Mouse (Mus musculus) ES-Bruce4 (cell line): Measurements from ENCODE around the gene Ift172. TPM values are rescaled to one million over a fixed set of nuclear protein-coding genes. Genes with fewer than 3 reads are reported as not detected.

Source experiments
- H3K27ac ChIP-seq: 2 replicates; pipeline ENCODE4 v1.5.1; 2012; ENCODE audit warnings: low read length, inconsistent platforms; ENCODE audit not compliant: insufficient read depth
- H3K27me3 ChIP-seq: 2 replicates; pipeline ENCODE4 v1.6.1; 2012; ENCODE audit warnings: mild to moderate bottlenecking, low read length, inconsistent platforms; ENCODE audit not compliant: control insufficient read depth, poor library complexity, insufficient read depth, severe bottlenecking
- H3K36me3 ChIP-seq: 2 replicates; pipeline ENCODE4 v1.6.1; 2012; ENCODE audit warnings: inconsistent platforms, mild to moderate bottlenecking, low read length, moderate library complexity; ENCODE audit not compliant: control insufficient read depth, poor library complexity, insufficient read depth, severe bottlenecking
- H3K4me1 ChIP-seq: one replicate; pipeline ENCODE4 v1.8.1; 2011; ENCODE audit warnings: low read length; ENCODE audit not compliant: control insufficient read depth, insufficient read depth
- H3K4me3 ChIP-seq: 2 replicates; pipeline ENCODE4 v1.5.1; 2011; ENCODE audit warnings: low read depth, mild to moderate bottlenecking, low read length
- H3K9ac ChIP-seq: 2 replicates; pipeline ENCODE4 v1.6.1; 2012; ENCODE audit warnings: low read depth, mild to moderate bottlenecking, inconsistent platforms; ENCODE audit not compliant: poor library complexity, severe bottlenecking
- H3K9me3 ChIP-seq: replicated peaks from 2 replicates; pipeline ENCODE4 v1.6.1; 2012; ENCODE audit warnings: mild to moderate bottlenecking, low read length, inconsistent platforms; ENCODE audit not compliant: control insufficient read depth, poor library complexity, insufficient read depth, severe bottlenecking
- CTCF ChIP-seq: IDR thresholded peaks from one replicate; pipeline ENCODE4 v1.8.1; 2011; ENCODE audit warnings: low read depth, low read length
- EP300 ChIP-seq: IDR thresholded peaks from 2 replicates; pipeline ENCODE4 v1.6.1; 2011; ENCODE audit warnings: low read depth, low read length; ENCODE audit not compliant: insufficient read depth
- POLR2A ChIP-seq: IDR thresholded peaks from one replicate; pipeline ENCODE4 v1.8.1; 2011; ENCODE audit warnings: low read length; ENCODE audit not compliant: insufficient read depth
- polyA plus RNA-seq: library from polyadenylated mRNA; stranded (reverse); fragments of >200 nt; gene quantifications from 2 replicates; pipeline ENCODE4 v1.2.4, GENCODE M21; 2011; ENCODE audit warnings: low read depth; ENCODE audit not compliant: missing spikeins, insufficient read depth, insufficient read length

Ift172 gene
- polyA plus RNA-seq, 1 experiment: 27.2 TPM

DNA sequence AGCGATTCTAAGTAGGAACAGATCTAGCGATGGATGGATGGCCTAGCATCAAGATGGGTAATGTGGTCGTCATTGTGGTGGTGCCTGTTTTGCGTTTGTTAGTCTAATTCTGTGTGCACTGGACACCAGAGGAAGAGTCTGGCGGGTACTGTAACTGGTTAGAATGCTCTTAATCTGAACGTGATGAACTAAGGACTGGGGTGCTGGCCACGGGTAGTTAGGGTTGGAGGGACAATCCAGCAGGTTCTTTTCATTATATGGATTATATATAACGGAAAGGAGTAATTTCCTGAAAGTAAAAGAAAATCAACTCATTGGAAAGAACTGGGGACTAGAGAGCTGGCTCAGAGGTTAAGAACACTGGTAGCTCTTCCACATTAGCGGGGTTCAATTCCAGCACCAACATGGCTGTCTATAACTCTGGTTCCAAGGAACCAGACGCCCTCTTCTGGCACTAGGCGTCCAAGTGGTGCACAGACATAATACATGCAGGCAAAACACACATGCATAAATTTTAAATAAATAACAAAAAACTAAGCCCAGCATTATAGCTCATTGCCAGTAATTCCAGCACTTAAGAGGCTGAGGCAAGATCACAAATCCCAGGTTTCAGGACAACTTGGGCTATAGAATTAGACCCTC lies 69.5 kb downstream of the Ift172 start:
- Histone ChIP-seq H3K4me1 (no peaks in the 10 kb centered on the region), H3K9ac (peak overlapping the region; percentile 94), H3K27me3 (no peaks in the 10 kb centered on the region), H3K36me3 (no peaks in the 10 kb centered on the region), H3K27ac (peak overlapping the region; percentile 85), H3K4me3 (peak overlapping the region; percentile 96), H3K9me3 (no peaks in the 10 kb centered on the region)
- TF ChIP-seq EP300: no peak
- peak; percentile 53 for TF ChIP-seq CTCF
- TF ChIP-seq POLR2A: no peak

- H3K36me3 ChIP-seq: peaks cover 4% of the 10 kb centered on the region
- TF ChIP-seq CTCF (no peak), POLR2A (peak; percentile 98), EP300 (0 out of 2 replicates have a peak, but pooled peaks have one; percentile 39)
- peak within 1 kb of the TSS; percentile 96 for H3K4me3 ChIP-seq
- H3K4me1 ChIP-seq: no peaks in the 10 kb centered on the region
- peak within 1 kb of the TSS; percentile 94 for H3K9ac ChIP-seq
- H3K9me3 ChIP-seq: no peaks in the 10 kb centered on the region
- peak within 1 kb of the TSS; percentile 85 for H3K27ac ChIP-seq
- no peaks in the 10 kb centered on the region for H3K27me3 ChIP-seq
Observed at GRCm38 (mm10) chr5:31220448-31221303, 70.2 kb downstream of the Ift172 start, which contains the start of gene Ppm1g. Ppm1g (minus strand) TSS chr5:31220687.

- no peaks in the 10 kb centered on the region for H3K27me3 ChIP-seq
- TF ChIP-seq POLR2A (no peak), CTCF (no peak), EP300 (no peak)
- H3K36me3 ChIP-seq: peaks cover 5% of the 10 kb centered on the region
- H3K4me1 ChIP-seq: no peaks in the 10 kb centered on the region
- peak overlapping the region; percentile 52 for H3K27ac ChIP-seq
- H3K9me3 ChIP-seq: no peaks in the 10 kb centered on the region
- peak overlapping the region; percentile 94 for H3K9ac ChIP-seq
- peak overlapping the region; percentile 91 for H3K4me3 ChIP-seq
Observed at GRCm38 (mm10) chr5:31219911-31220447, 70.9 kb downstream of the Ift172 start.

- Histone ChIP-seq H3K27me3 (no peaks in the 10 kb centered on the region), H3K4me1 (no peaks in the 10 kb centered on the region), H3K9ac (peak overlapping the region; percentile 94), H3K27ac (peak overlapping the region; percentile 52; the same call in 1 of the 2 replicates), H3K9me3 (no peaks in the 10 kb centered on the region), H3K36me3 (peaks cover 5% of the 10 kb centered on the region), H3K4me3 (peak overlapping the region; percentile 91)
- TF ChIP-seq EP300 (no peak), CTCF (no peak), POLR2A (no peak)
Observed at GRCm38 (mm10) chr5:31219474-31219873, 71.4 kb downstream of the Ift172 start.

DNA sequence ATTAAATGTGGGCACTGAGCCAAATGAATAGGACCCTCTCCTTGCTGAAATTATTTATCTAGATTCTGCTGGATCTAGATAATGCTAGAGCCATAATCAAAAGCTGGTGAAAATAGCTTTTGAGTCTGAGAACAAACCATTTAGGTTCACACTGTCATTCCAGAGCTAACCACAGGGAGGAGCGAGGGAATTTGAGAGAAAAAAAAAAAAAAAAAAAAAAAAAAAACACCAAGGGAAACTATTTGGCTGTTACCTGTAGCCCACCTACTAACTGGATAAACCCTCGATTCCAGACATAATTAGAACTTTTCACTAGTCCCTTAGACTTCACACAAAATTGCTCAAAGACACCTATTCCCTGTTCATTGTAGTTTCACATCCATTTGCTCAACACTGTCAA lies 71.8 kb downstream of the Ift172 start:
- Histone ChIP-seq H3K36me3 (peaks cover 5% of the 10 kb centered on the region), H3K9ac (peak overlapping the region; percentile 57), H3K4me1 (no peaks in the 10 kb centered on the region), H3K27ac (no peak overlapping the region), H3K9me3 (no peaks in the 10 kb centered on the region), H3K4me3 (no peak overlapping the region), H3K27me3 (no peaks in the 10 kb centered on the region)
- TF ChIP-seq POLR2A: no peak
- no peak for TF ChIP-seq EP300
- no peak for TF ChIP-seq CTCF
